Mouse (Mus musculus) kidney, postnatal 25 days (tissue): ENCODE measurements around the gene Castor1.

Source experiments
- DNase-seq, 2 experiments: peaks; one replicate each; pipeline ENCODE4 v3.0.0; 2021; ENCODE audit warnings: mixed read lengths in 2 of 2

Castor1 gene

GRCm38 (mm10) chr11:4206563-4206962 lies 11.5 kb upstream of the Castor1 start:
- no peak for DNase-seq

DNA sequence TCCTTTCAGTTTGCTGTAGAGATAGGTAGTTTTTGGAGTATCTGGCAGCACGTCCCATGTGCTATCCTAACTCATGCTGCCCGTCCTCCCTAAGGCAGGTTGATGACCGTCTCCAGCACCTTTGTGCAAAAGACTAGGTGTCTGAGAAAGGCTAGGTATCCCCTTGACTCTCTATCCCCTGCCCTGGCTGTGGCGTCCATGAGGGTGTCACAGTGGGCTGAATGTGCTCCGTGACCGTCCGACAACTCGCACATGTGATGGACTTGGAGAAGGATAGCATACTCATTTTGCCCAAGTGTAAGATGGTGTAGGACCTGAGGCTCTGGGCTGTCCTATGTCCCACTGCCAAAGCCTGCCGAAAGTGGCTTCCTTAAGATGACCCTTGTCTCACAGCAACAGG lies 10.4 kb upstream of the Castor1 start:
- no peak for DNase-seq

DNA sequence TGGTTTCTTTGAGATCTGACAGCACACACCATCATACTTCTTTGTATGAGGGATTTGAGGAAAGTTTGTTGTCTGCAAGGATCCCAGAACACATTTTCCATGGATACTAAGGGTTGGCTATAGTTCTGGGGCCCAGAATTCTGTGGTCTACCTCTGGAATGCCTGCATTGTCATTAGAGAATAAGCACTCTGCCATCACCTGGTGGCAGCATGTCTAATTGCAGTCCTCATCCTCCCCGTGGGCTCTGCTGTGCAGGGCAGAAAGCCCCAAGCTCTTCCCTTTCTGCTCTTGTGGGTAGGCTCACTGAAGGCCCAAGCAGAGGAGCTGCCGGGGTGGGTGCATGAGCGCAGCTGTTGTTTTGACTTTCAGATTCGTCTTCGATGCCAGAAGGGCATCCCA lies 8.5 kb upstream of the Castor1 start:
- no peak for DNase-seq

DNA sequence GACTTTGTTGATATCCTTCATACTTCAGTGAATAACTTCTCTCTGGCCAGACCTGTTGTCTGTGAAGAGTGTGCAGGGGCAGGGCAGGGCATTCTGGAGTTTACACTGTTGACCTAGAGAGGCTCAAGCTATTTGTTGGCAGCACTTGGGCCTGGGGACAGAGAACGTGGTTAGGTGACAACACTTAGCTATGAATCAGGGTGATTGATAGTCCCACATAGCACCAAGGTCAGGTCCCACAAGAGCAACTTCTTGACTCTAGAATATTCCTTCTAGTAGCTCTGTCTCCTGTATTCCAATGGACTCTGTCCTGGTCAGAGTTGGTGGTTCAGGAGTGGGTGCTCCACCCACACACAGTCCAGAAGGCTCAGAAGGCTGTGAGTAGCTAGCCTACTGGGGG lies 7.2 kb upstream of the Castor1 start:
- no peak for DNase-seq

GRCm38 (mm10) chr11:4213107-4213506 lies 4.9 kb upstream of the Castor1 start:
- DNase-seq: peak in 1 of 2 experiments; percentile 72

DNA sequence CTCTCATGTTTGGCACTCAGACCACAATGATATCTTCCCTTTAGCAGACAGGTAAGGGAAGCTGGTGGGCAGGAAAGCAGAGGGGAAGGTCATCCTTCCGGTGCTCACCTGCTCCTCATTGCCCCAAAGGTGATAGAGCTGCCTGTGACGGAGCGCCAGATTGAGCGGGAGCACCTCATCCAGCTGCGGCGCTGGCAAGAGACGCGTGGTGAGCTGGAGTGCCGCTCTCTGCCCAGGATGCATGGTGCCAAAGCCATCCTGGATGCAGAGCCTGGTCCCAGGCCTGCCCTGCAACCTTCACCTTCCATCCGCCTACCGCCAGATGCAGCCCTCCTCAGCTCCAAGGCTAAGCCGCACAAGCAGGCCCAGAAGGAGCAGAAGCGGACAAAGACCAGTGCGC lies 3.5 kb upstream of the Castor1 start:
- no peak for DNase-seq

GRCm38 (mm10) chr11:4215061-4215460 lies 3.0 kb upstream of the Castor1 start:
- no peak for DNase-seq

GRCm38 (mm10) chr11:4216248-4217000 lies 1.6 kb upstream of the Castor1 start:
- DNase-seq: peak; percentile 80 to 92

DNA sequence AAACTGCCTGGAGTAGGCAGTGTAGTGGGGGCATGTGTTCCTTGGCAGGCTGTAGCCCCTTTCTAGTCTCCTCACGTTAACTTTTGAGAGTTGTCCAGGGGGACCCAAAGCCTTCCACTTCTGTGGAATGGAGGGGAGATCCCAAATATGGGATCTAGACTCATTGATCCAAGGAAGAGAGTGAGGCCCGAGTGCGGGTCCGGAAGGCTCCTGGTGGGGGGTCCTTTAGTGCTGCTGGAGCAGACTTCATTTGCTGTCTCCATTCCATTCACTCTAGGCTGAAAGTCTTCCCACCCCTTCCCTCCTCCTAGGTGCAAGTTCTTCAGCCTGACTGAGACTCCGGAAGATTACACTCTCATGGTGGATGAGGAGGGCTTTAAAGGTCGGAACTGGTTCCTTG lies 612 bp downstream of the Castor1 start:
- DNase-seq: no peak

DNA sequence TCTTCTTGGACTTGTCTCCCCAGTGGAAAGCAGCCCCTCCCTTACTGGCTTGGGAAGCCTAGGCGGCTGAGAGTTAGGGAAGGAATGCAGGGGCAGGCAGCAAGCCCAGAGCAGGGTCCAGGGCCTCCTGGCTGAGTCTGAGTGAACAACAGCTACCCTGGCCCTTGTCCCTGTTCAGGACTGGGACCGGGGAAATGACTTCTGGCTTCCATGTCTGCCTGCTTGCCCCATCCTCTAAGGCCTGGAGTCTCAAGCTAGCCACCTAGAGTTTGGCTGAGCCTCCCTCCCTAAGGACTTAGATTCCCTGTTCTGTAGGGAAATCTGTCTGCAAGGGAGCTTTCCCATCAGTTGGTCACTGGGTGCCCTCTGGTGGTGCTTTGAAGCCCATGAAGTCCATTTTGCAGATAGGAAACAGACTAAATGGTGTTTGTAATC lies 1.3 kb downstream of the Castor1 start:
- DNase-seq: peak; percentile 89 to 92

GRCm38 (mm10) chr11:4219908-4220307 lies 1.9 kb downstream of the Castor1 start:
- no peak for DNase-seq

DNA sequence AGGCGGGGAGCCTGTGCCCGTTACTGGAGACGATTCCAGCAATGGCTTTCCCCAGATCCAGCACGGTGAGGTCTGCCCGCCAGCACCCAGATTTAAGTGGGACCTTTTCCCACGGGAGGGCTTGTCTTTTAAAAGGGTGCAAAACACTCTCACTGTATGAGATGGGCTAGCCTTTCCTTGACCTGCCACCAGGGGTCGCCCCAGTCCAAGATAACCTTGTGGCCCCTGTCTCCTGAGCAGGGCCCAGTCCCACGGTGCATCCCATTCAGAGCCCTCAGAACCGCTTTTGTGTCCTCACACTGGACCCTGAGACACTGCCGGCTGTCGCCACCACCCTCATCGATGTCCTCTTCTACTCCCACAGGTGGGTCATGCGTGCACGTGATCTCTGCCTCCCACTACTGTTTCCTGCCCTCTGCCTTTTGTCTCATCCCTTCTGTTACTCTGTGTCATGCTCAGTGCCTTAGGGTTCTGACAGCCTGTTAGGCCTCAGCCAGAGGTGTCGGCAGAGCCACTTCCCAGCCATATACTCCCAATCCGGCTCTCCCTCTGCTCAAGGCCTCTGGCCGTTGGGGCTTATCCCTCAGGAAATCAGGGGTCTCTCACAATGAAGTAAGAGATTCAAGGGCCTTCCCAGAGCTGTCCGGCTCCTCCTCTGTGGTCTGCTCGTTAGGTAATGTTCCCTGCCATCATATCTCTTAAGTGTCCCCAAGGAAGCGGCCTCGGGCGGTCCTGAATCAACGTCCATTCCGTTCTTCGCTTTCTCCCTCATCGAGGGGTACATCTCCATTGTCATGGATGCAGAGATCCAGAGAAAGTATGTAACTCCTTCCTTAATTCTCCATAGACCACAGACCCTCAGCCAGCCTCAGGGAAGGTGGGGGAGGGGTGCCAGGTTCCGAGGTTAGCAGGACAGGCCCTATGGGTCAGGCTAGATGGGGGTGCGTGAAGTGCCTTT lies 2.7 kb downstream of the Castor1 start:
- DNase-seq: peak; percentile 81 to 88

DNA sequence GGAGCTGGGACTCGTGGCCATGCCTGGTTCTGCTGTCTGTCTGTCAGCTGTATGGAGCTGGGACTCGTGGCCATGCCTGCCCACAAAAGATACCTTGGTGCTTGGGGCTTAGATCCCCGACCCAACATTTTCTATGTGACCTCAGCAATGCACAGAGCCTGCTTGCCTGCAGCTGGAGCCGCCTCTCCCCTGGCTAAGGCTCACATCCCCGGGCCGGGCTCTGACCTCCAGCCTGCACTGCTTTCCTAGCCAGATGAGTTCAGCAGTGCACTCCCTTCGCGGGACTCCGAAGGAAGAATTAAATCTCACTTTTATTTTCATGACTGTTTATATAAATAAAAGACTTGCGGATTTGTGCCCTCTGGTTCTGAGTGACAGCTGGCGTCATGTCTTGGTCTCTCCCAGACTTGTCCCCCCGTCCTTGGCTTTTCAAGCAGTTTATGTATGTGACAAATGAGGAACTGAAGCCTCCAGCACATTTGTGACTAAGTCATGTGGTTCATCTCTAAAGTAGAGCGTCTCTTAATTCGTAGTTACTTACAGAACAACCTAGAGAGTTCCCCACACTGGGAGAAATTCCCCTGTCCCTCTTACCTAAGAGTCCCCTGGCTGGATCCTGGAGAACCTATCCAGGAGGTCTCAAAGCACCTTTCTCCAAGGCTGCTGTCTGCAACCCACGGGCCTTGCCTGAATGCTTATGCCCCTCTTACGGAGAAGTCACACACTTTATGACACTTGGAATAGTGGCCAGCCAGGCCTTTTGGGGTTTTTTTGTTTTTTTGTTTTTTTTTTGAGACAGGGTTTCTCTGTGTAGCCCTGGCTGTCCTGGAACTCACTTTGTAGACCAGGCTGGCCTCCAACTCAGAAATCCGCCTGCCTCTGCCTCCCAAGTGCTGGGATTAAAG lies 4.3 kb downstream of the Castor1 start:
- DNase-seq: no peak

DNA sequence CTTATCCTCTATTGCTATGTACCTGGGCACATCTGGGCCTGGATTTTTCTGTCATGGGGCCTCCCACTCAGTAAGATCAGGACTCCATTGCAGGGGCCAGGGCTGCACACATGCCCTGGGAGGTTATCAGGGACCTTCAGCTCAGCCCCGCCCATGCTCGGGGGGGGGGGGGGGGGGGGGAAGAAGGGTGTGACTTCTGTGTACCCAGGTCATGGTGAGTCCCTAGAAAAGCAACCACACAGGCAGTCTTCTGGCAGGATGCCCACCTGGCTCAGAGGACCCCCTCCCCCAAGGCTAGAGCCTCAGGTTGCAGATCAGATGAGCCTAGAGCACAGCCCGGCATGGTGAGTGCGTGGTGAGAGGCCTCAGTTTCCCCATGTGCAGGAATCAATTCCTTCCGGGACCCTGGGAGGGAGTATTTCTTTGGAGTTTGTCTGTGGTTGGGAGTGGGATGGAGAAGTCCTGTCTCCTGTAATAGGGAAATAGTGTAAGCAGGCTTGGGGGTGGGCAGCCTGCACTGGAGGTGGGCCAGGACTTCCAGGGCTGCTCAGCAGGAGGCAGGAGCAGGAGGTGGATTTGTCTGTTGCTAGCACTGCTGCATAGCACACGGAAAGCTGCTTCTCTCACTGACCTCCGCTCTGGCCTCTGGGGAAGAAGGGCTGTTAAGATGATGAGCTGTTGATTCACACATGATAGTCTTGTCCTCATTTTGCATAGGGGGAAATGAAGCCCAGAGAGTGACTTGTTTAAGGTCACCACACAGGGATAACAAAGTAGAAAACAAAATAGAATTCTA lies 5.6 kb downstream of the Castor1 start:
- no peak for DNase-seq

- DNase-seq: no peak
Observed at GRCm38 (mm10) chr11:4224223-4224622, 6.2 kb downstream of the Castor1 start.

DNA sequence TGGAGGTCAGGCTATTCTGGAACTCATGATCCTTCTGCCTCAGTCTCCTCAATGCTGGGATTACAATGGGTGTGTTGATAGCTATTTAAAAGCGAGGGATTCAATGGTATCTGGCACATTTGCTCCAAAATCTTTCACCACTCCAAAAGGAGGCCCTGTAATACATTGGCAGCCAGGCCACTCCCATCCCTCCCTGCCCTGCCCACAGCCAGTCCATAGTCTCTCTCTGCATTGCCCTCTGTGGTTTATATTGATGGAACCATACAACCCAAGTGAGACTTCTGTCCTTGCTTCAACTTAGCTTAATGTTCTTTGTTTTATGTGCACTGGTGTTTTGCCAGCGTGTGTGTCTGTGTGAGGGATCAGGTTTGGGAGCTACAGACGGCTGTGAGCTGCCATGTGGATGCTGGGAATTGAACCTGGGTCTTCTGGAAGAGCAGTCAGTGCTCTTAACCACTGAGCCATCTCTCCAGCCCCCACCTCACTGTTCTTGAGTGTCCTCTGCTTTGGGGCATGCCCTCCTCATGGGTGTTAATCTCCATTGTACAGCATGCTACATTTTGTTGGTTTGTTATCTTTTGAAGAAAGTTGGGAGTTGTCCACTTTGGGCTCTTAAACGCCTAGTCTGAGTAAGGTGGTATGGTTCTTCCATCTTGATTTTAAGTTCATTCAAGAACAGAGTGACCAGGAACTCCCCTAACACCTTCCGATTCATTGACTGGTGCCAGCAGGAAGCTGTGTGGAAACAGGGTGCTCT lies 8.7 kb downstream of the Castor1 start:
- DNase-seq: no peak

DNA sequence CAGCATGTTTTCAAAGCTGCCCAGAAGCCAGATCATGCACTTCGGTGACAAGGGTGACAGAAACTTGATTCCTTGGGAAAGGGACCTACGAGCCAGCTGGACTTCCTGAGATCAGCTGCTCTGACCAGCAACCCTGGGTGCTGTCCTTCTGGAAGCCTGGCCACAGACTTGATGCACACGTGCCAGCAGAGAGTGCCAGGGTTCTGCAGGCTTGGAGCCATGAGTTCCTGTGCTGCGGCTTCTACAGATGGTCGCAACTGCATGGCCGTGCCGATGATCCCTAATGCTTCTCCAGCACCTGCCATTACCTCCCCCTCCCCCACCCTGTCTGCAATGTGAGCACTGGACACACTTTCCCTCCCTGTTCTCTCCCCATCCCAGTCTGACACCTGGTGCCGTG lies 10.4 kb downstream of the Castor1 start:
- no peak for DNase-seq

- DNase-seq: no peak
Observed at GRCm38 (mm10) chr11:4229841-4230240, 11.8 kb downstream of the Castor1 start.

GRCm38 (mm10) chr11:4231435-4231834 lies 13.4 kb downstream of the Castor1 start:
- DNase-seq: no peak

GRCm38 (mm10) chr11:4232644-4233043 lies 14.6 kb downstream of the Castor1 start:
- no peak for DNase-seq

GRCm38 (mm10) chr11:4235052-4235655 lies 17.1 kb downstream of the Castor1 start:
- DNase-seq: no peak
